Mouse (Mus musculus) urinary bladder, adult 2 months (tissue): ENCODE results near the gene Rab7b. TPM values are rescaled to one million over a fixed set of nuclear protein-coding genes. Genes with fewer than 3 reads are reported as not detected.

Experiments used
- DNase-seq: peaks from one replicate; pipeline ENCODE4 v3.0.0; 2022; ENCODE audit warnings: low spot score
- polyA plus RNA-seq: library from polyadenylated mRNA; depleted of rRNA; stranded (reverse); fragments of >200 nt; gene quantifications from 2 replicates; pipeline ENCODE4 v1.2.3, GENCODE M21; 2012

Rab7b gene
- polyA plus RNA-seq, 1 experiment: 29.4 TPM

DNA sequence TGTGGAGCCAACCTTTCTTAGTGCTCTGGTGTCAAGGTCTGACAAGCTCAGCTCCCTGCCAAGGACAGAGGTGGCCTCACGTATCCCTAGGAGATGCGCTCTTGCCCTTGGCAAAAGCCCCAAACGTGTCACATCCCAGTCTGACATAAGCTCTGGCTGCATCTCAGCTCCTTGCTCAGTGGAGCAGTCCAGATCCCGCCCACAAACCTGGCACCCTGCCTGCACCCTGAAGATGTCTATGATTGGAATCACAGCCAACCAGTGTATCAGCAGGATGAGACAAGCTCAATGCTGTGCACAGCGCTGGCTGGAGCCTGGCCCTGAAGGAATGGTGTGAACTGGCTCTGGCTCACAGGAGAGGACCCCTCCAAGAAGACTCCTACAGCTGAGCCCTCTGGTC lies 48.8 kb downstream of the Rab7b start:
- peak; percentile 49 for DNase-seq

DNA sequence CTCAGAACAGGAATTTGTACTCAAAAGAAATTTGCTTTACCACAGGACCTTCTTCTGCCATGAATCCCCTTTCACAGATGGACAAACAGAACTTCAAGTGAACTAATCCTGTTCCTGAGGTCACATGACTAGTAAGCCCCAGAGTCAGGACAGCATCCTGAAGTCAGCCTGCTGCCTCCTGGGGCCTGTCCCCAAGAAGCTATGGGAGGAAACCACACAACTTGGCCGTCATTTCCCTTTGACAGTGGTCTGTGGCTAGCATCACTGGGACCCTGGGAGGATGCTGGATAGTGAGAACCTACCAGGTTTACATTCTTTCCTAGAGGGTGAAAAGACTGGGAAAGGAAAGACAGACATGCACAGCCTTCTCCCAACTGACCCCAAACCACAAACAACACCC lies 50.3 kb downstream of the Rab7b start:
- DNase-seq: no peak

DNA sequence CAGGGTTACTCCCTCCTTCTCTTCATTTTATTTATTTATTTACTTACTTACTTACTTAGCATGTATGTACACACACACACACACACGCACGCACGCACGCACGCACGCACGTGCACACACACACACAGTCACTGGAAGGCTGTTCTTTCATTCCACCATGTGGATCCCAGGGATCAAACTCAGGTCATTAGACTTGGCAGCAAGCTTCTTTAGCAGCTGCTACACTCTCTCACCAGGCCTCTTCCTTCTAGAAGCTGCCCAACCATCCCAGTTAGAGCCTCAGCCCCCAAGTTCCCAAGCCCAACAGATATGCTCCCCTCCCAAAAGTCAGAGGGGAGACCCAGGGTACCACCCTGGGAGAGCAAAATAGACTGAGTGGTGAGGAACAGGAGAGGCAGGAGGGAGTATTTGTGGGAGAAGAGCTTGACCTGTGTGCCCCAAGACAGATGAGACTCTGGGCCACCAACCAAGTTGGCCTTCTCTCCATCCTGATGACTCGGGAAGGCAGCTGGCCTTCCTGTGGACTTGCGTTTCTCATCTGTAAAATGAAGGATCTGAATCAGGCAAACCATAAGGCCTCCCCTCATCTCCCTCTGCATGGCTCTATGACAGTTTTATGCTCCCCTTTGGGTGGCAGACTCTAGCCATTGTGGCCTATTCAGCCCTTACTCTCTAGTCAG lies 51.1 kb downstream of the Rab7b start:
- DNase-seq: no peak

DNA sequence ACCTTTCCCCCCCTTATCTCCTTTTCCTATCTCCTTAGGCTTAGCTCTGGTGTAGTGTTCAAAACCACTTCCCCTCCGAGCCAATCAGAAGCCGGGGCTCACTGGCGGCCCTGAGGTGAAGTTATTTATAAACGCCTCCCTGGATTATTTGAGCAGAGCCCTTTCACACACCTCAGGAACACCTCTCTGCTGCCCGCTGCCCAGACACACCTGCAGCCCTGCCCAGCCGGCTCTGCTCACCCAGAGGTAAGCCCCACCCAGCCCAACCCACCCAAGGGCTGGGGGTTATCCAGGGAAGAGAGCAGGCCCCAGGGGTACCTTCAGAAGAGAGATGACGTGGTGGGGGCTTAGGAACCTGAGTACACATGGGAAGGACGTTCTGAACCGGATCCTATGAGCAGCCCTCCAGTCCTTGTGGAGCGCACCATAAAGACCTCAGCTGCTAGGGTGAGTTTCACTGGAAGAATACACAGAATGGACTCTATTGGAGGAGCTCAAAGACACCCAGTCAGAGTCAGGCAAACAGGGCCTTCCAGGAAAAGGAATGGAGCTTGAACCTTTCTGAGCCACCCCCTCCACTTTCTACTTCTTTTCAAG lies 55.5 kb downstream of the Rab7b start, which contains the start of gene Slc26a9:
Slc26a9 (plus strand) TSS at position 155 of the 597 bp plus-strand sequence.
- no peak for DNase-seq

DNA sequence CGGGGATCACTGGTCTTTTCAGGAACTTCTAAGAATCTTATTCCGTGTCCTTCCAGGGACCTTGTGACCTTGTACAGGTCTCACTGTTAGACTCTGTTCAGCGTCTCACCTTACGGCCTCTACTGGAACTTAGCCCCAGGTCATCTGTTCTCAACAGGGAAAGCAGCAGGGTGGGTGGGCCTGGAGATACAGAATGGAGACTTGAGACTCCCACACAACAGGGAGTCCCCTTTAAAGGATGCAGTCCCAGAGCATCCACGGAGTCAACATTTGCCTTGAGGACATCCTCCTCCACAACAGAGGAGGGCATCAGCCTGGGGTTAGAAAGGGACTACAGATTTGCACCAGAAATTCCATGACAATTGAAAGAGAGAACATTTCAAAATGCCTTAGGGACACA lies 56.9 kb downstream of the Rab7b start:
- DNase-seq: no peak

DNA sequence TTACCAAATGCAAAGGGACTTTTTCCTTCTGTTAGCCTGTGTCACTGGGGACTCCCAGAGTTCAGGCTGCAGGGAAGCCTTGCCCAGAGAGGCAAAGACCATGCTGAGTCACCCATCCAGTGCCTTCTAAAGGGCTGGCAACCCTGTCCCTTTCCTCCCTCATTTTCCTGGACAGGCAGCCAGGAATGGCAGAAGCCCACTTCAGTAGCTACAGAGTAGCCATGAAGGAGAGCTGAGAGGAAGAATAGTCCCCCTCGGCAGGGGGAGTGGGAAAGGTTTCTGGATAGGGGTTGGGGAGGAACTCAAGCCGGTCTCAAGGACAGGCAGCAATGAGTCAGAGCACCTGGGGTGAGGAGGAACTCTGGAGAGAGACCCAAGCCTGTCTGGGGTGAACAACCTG lies 59.3 kb downstream of the Rab7b start:
- DNase-seq: no peak

DNA sequence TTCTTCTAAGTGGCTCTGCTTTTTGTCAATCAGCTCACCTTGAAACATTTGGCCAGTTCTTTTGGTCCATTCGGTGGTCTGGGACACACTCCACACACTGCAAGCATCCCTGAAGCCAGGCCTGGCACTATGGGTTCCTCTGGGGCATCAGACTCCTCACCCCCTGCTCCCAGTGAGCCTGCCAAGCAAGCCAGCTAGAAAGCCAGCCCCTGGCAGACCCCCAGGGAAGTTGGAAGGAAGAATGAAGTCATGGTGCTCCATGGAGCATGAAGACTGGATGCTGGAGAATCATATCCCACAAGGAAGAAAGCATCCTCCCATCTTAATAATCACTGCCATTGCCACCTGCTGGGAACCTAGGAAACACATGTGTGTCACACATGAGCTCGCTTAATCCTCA lies 60.1 kb downstream of the Rab7b start:
- no peak for DNase-seq

DNA sequence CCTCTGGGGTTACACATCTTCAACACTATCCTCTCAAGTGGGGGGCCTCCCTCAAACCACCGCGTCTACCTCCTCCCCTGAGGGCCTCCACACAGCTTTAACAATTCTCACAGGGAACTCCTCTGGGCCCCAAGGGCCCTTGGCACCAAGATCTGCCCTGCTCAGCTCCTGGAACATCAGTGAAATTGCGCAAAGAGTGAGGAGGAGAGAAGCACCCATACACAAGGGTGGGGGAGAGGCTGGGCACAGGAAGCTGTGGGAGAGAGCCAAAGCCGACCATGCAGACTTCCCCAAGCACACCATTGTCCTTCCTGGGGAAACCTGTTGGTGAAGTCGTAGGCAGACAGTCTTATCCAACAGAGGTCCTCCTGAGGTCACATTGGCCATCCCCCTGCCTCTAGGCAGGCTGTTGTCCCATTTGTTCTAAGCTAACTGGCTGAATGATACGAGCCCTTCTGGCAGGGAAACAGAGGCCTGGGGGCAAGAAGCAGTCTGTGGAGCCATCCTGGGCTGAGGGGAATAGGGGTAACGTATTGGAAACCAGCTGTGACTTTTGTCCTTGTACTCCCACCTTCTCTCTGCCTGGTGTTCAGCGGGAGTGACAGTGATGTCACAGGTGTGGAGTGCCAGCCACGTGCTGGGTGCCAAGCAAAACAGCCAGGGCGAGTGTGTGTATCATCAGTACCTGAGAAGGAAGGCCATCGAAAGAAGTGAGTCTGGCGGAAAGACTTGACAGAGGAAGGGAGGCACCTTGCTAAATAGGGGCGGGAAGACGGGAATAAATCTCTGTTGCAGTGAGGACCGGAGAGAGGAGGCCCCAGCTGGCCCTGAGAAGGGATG lies 61.4 kb downstream of the Rab7b start:
- DNase-seq: no peak

DNA sequence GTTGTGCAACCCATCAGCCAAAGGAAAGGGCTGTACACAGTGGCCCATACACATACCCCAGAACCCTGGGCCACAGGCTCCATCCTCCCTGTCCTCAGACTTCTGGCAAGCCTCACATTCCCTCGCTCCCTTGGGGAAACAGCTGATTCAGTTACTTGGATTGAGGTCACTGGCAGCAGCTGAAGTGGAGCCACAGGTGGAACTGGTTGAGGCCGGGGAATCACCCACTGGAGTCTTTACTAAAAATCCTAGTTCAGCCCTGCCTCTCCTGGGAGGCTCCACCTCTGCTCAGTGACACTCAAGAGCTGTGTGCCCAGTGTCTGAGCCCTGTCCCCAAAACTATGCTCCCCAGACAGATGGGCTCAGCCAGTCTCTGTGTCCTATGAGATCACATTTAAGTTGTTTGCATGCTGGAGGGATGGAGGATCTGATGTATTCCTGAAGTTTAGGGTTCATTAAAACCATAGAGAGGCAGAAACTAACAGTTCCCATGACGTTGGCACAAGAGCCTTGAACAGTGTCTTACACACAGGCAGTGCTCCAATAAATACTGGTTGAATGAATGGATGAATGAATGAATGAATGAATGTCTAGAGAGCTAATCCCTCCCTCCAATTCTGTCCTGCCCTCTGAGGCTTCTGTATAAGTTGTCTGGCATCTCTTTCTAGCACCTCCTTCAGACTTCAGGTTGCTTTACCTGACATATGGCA lies 62.8 kb downstream of the Rab7b start:
- no peak for DNase-seq

DNA sequence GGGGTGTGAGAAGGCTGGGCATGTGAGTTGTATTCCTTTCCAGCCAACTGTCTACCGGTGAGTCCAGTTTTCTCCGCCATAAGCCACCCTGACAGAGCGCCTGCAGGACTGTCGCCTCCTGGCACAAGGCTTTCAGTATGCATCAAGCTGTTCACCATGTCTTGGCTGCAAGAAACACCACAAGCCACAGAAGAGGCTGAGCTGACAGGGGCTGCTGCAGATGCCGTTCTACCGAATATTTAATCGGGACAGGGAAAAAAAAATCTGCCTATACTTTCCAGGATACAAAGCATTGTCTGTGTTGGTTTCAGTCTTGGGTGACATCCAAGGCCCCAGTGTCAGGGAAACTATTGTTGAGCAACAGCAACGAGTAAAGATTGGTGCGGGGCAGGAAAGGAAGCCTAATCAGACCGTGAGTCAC lies 63.4 kb downstream of the Rab7b start:
- no peak for DNase-seq

DNA sequence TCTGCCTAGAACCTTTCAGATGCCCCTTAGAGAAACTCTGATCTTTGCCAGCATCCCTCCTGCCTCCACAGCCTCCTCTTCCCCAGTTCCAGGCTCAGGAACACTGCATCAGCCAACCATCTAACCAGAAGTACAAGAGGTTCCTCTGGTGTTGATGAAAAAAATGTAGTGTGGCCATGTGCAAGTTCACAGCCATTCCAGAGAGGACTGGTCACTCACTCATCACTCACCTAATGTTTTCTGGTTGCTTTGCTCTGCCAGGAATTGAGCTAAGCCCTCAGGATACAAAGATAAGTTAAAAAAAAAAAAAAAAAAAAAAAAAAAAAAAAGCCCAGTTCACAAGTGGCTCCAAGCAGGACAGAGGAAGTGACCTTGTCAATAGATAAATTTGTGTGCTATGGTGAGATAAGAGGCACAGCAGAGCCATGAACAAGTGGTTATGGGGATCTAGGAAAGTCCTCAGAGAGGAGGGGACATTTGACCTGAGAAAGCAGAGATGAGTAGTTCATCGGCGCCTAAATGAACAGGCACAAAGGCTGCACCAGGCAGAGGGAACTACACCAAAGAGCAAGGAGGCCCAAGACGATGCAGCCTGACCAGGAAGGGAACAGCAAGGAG lies 65.8 kb downstream of the Rab7b start:
- no peak for DNase-seq

DNA sequence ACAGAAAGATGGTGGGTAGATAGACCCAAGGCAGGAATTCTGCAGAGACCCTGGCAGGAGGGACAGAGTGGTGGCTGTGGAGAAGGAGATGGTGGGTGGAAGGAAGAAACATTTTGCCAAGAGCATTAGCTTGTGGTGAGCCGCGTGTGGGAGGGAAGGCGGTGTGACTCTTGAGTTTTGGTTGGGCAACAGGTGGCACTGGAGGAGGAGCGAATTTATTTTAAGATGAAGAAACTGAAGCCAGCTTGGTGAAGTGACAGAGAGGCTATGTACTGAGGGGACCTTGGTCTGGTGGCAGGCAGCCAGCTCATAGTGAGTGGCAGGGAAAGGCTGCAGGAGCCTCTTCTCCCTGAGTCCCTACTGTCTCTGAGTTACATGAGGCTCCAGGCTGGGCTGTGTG lies 66.4 kb downstream of the Rab7b start:
- no peak for DNase-seq

DNA sequence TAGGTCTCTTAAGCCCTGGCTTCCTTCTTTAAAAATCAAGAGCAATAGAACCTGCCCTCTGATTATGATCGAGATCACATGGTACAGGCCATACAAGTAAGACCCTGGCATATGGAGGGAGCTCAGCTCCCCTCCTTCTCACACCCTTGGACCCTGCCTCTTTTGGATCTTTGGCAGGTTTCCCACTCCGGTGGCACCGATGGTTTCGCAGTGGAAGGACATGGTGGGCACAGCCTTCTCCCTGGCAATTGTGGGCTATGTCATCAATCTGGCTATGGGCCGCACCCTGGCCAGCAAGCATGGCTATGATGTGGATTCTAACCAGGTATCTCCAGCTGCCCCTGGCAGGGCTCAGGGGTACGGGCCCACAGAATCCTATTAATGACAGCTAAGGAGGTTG lies 68.7 kb downstream of the Rab7b start:
- no peak for DNase-seq

DNA sequence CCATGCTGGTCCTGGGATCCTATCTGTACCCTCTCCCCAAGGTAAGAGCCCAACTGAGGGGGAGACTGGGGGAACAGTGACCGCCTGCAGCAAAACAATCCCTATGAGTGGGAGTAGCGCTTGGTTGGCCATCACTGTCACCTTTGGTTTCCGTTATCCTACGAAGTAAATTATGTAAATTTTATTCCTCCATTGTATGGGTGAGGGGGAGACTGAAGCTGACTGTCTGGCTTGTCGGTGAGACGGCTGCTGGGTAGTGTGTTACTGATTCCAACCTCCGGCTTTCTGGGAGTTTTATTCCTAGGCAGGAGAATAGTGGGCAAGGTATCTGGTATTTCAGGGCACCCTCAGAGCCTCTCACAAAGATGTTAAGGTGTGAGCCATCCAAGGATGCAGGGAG lies 70.3 kb downstream of the Rab7b start:
- DNase-seq: no peak

DNA sequence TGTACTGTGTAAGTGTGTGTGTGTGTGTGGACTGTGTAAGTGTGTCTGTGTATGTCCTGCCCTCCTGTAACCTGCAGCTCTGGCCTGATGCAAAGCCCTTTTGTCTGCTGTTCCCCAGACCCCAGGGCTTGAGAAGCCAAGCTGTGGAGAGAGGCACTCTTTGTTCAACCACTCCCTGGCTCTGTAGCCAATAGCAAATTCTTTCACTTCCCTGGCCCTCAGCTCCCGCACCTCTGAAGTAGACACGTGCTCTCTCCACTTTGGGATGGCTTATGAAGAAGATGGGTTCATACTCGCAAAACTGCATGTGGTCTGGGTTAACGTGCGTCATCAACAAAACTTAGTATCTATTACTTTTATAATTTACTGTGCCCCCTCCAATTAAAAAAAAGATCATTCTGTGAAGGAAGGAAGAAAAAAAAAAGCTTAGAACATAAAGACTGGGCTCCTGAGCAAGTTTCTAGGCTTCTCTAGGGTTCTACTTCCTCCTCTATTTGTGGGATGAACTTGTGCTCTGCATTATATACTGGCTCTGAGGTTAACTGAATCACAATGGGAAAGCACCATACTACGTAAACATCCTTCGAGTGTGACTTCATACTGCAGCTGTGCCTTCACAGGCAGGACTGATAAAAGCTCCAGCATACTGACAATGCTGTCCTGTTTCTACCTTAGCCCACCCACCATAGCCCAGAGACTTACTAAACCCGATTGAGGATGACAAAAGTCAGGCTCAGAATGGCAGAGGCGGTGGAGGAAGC lies 71.4 kb downstream of the Rab7b start:
- no peak for DNase-seq

DNA sequence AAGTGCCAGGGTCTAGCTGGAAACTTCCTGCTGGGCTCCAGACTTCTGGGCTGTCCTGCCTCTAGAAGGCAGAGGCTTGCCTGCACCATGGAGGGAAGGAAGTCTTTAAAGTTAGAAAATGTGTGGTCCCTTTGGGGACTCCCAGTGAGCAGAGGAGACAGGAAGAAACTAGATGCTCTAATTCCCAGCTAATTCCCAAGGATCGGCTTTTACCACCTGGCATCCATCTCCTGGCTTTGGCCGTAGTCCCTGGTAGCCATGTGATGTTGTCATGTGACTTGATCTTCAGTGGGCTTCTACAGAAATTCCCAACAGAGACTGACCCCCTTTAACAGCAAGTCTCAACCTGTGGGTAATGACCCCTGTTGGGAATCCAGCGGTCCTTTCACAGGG lies 71.9 kb downstream of the Rab7b start:
- no peak for DNase-seq

DNA sequence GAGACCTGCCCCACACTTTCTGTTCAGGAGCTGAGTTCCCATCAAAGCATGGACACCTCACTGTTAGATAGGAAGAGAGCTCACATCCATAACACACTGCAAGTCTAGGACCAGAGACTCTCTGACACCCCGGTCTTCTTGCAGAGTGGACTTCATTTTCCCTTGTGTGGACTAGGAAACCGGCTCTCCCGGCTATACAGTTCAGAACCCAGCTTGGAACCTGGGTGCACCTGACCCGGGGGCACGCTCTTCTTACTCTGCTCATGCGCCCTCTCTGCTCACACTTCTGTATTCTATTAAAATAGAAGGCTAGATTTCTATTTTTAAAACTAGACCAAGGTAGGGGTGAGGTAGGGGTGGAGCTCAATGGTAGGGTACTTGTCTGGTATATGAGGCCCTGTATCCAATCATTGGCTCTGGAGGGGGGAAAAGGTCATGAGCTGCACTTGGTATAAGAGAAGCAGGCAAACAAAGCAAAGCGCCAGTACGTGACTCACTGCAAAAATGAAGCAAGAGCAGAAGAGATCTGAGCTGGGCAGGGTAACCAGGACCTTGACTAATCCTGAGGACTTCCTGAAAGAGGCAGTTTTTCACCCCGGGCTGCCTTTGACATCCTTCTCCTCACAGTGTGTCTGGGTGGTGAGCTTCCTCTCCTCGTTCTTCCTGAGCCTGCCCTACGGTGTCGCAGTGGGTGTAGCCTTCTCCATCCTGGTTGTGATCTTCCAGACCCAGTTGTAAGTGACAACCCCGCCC lies 72.8 kb downstream of the Rab7b start:
- no peak for DNase-seq

DNA sequence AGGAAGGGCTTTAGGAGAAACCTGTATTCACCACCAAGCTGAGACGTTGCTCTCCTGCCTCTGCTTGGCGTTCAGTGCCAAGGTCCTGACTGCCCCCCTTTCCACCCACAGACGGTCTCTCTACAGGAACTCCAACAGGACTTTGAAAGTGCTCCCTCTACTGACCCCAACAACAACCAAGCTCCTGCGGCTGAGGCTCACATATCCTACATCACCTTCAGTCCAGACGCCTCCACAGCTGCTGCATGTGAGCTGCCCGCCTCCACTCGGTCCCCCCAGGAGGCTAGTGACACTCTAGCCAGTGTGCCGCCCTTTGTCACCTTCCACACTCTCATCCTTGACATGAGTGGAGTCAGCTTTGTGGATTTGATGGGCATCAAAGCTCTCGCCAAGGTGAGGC lies 75.2 kb downstream of the Rab7b start:
- DNase-seq: no peak

DNA sequence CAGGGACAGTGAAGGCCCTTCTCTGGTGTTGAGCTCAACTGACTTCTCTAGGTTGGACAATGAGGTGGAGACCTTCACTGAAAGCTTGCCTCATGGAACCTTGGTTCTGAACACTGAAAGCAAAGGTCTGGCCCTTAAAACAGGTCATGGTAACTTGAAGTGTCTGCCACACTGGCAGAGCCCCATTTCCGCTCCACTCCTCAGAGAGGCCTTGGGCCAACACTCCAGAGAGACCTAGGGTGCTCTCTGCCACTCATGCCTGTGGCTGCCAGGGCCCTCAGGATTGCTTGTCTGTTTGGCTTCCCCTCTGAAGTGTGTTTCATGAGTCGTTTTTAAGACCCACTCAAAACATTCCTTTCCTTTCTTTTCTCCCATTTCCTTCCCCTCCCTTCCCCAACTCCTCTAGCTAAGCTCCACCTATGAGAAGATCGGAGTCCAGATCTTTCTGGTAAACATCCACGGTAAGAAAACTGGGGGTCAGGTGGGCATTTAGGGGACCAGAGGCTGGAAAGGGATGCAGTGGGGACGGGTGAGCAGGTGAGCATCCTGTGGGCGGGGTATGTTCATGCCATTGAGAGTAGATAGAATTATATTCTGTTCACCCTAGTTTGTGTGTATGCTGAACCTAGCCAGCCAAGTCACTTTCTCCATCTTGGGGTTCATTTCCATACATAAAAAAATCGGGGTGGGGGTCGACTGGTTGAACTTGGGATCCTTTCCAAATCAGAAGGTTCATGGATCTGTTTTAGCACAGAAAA lies 76.3 kb downstream of the Rab7b start:
- no peak for DNase-seq
